Comparison of ENCODE assay signal across 28 mouse cellular contexts in genomic region chr8:104766485-104766884, GRCm38 (mm10). TPM values are rescaled to one million over a fixed set of nuclear protein-coding genes. Genes with fewer than 3 reads are reported as not detected.
"Had no signal": no experiment of that assay in that cellular context is flagged by ENCODE, and none has a peak within 500 bp of the region (broad histone marks: within the 10 kb centered on the region; RNA-seq: fewer than 3 reads in every experiment).

No protein-coding gene starts in this region.

- H3K4me1 ChIP-seq: limb, embryonic 12.5 days; limb, embryonic 15.5 days; lung, embryonic 15.5 days; megakaryocyte, embryonic 14.5 days; midbrain, embryonic 10.5 days; midbrain, embryonic 13.5 days; neural tube, embryonic 13.5 days; stomach, embryonic 15.5 days had no signal

- H3K9me3 ChIP-seq: limb, embryonic 12.5 days; limb, embryonic 15.5 days; lung, embryonic 15.5 days; megakaryocyte, embryonic 14.5 days; midbrain, embryonic 10.5 days; midbrain, embryonic 13.5 days; neural tube, embryonic 13.5 days; stomach, embryonic 15.5 days had no signal

- H3K27ac ChIP-seq: limb, embryonic 12.5 days; limb, embryonic 15.5 days; liver, embryonic 14.5 days; lung, embryonic 15.5 days; midbrain, embryonic 10.5 days; midbrain, embryonic 13.5 days; neural tube, embryonic 13.5 days; stomach, embryonic 15.5 days had no signal

- H3K27me3 ChIP-seq: limb, embryonic 12.5 days; limb, embryonic 15.5 days; lung, embryonic 15.5 days; midbrain, embryonic 13.5 days; neural tube, embryonic 13.5 days; stomach, embryonic 15.5 days had no signal

- H3K36me3 ChIP-seq: limb, embryonic 12.5 days; limb, embryonic 15.5 days; lung, embryonic 15.5 days; midbrain, embryonic 10.5 days; midbrain, embryonic 13.5 days; neural tube, embryonic 13.5 days; stomach, embryonic 15.5 days had no signal

- H3K4me3 ChIP-seq: limb, embryonic 12.5 days; limb, embryonic 15.5 days; lung, embryonic 15.5 days; megakaryocyte, embryonic 14.5 days; midbrain, embryonic 10.5 days; midbrain, embryonic 13.5 days; myocyte; neural tube, embryonic 13.5 days; stomach, embryonic 15.5 days had no signal

- H3K4me2 ChIP-seq: limb, embryonic 12.5 days; limb, embryonic 15.5 days; liver, embryonic 11.5 days; lung, embryonic 15.5 days; midbrain, embryonic 13.5 days; neural tube, embryonic 13.5 days; stomach, embryonic 15.5 days had no signal

- DNase-seq: kidney, adult 18-20 months; kidney, postnatal 14 days; kidney, postnatal 4 days; left cerebral cortex, postnatal 4 days; liver, postnatal 0 days; lung, postnatal 10 days; lung, postnatal 36 days; retina, postnatal 1 day; right cerebral cortex, postnatal 25 days; spleen, adult 18-20 months; thymus, postnatal 25 days had no signal

- H3K9ac ChIP-seq: limb, embryonic 12.5 days; limb, embryonic 15.5 days; liver, embryonic 14.5 days; liver, postnatal 0 days; lung, embryonic 15.5 days; midbrain, embryonic 13.5 days; neural tube, embryonic 13.5 days; stomach, embryonic 15.5 days had no signal

- ATAC-seq: liver, postnatal 0 days; midbrain, embryonic 13.5 days; midbrain, embryonic 16.5 days had no signal

RNA-seq across cellular contexts. Expression of gene Ces2a, which starts 32.7 kb away (rescaled TPM):
- total RNA-seq: layer of hippocampus, adult 8-10 months; left cerebral cortex, adult 8-10 months; left cerebral cortex, postnatal 14 days; left cerebral cortex, postnatal 4 days; monocyte, adult 5-6 weeks; neutrophil, adult 5-6 weeks had no signal
- polyA plus RNA-seq: limb, embryonic 12.5 days; limb, embryonic 15.5 days; lung, embryonic 15.5 days; midbrain, embryonic 10.5 days; midbrain, embryonic 13.5 days; midbrain, embryonic 16.5 days; myocyte; neural tube, embryonic 13.5 days had no signal
